Mouse (Mus musculus): ENCODE measurements around the gene Col25a1. TPM values are rescaled to one million over a fixed set of nuclear protein-coding genes. Genes with fewer than 3 reads are reported as not detected.

Col25a1 gene
- polyA plus RNA-seq, 1 experiment from 2014 or later, result 25.0 TPM

DNA sequence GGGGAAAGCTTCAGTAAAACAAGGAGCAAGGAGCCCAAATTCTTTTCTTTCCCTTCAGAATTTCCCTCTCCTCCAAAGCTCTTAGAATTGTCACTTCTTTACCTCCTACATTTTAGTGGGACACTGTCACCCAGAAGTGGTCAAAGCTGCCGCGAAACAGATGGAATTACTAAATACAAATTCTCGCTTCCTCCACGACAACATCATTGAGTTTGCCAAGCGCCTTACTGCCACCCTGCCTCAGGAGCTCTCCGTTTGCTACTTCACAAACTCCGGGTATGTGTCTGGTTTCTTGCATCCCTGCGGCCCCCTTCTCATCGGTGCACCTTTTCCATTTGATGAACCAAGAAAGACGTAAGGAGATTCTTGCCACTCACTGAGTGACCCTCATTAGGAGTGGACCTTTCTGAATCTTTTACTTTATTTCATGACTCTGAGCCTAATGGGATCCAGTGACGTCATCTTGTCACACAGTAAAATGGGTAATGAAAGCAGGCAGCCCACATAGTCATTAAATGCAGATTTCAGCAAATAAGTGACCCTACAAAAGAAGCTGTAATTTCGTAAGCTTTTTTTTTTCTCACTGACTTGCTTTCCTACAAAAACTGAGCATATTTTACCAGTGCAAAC lies 489.3 kb downstream of the Col25a1 start:
- ATAC-seq (ENCODE audit: low FRiP score, low read depth), result no peak
- no peak overlapping the region for H3K4me3 ChIP-seq
- peak overlapping the region; percentile 41 for H3K4me2 ChIP-seq (replicated peaks)
- no peaks in the 10 kb centered on the region for H3K27me3 ChIP-seq
- 37% methylated on average over 12 of the region's 12 CpGs for WGBS
- no peak overlapping the region for H3K9ac ChIP-seq
- no peak overlapping the region for H3K27ac ChIP-seq
- H3K36me3 ChIP-seq, result no peaks in the 10 kb centered on the region
- H3K4me1 ChIP-seq, result peaks cover 27% of the 10 kb centered on the region
- no peaks in the 10 kb centered on the region for H3K9me3 ChIP-seq

- no peak overlapping the region for H3K4me3 ChIP-seq
- H3K27ac ChIP-seq, result no peak overlapping the region
- no peaks in the 10 kb centered on the region for H3K27me3 ChIP-seq
- H3K9ac ChIP-seq, result no peak overlapping the region
- H3K36me3 ChIP-seq, result no peaks in the 10 kb centered on the region
- no peak for ATAC-seq (ENCODE audit: low FRiP score, low read depth)
- 94% methylated on average over 5 of the region's 5 CpGs for WGBS
- H3K4me2 ChIP-seq (replicated peaks), result no peak overlapping the region
- peaks cover 5% of the 10 kb centered on the region; the same call in 1 of the 2 replicates for H3K9me3 ChIP-seq
- H3K4me1 ChIP-seq, result no peaks in the 10 kb centered on the region
These were observed 497.1 kb downstream of the Col25a1 start for GRCm38 (mm10) chr3:130628358-130628757.

GRCm38 (mm10) chr3:130633859-130634258 lies 502.6 kb downstream of the Col25a1 start:
- no peaks in the 10 kb centered on the region for H3K9me3 ChIP-seq
- 77% methylated on average over 5 of the region's 5 CpGs for WGBS
- H3K36me3 ChIP-seq, result no peaks in the 10 kb centered on the region
- H3K27ac ChIP-seq, result no peak overlapping the region
- no peak for ATAC-seq (ENCODE audit: low FRiP score, low read depth)
- no peaks in the 10 kb centered on the region for H3K4me1 ChIP-seq
- no peak overlapping the region for H3K4me2 ChIP-seq (replicated peaks)
- H3K9ac ChIP-seq, result no peak overlapping the region
- H3K27me3 ChIP-seq, result no peaks in the 10 kb centered on the region; the same call in 1 of the 2 replicates
- no peak overlapping the region for H3K4me3 ChIP-seq

GRCm38 (mm10) chr3:130646110-130646810 lies 515.0 kb downstream of the Col25a1 start:
- Histone ChIP-seq H3K9me3 (no peaks in the 10 kb centered on the region), H3K9ac (no peak overlapping the region), H3K4me2 (replicated peaks) (no peak overlapping the region), H3K27ac (no peak overlapping the region), H3K4me3 (no peak overlapping the region), H3K27me3 (no peaks in the 10 kb centered on the region), H3K36me3 (no peaks in the 10 kb centered on the region), H3K4me1 (peaks cover 25% of the 10 kb centered on the region)
- ATAC-seq (ENCODE audit: low FRiP score, low read depth), result no peak
- 69% methylated on average over 11 of the region's 11 CpGs for WGBS

Other genes starting within 250 kb of the Col25a1 start
- 90.6 and 91.5 TPM in 2 replicates for gene Casp6, start 230.1 kb upstream of the Col25a1 start, polyA plus RNA-seq (2015; fragmentation: Nextera tagmentation; extraction: Ambion mirVana)
- gene Mcub, start 161.3 kb upstream of the Col25a1 start, polyA plus RNA-seq (2015; fragmentation: Nextera tagmentation; extraction: Ambion mirVana), result 6.9 and 8.3 TPM in 2 replicates
- 33.1 and 34.7 TPM in 2 replicates for gene Sec24b, start 69.9 kb upstream of the Col25a1 start, polyA plus RNA-seq (2015; fragmentation: Nextera tagmentation; extraction: Ambion mirVana)